Mouse (Mus musculus): ENCODE measurements at regions not wholly inside any gene's neighbourhood (a gene's known extent, or its start where the extent isn't known, plus 50 kb on each side); places are given as distances from the start of the nearest gene placed in this dataset.

DNA sequence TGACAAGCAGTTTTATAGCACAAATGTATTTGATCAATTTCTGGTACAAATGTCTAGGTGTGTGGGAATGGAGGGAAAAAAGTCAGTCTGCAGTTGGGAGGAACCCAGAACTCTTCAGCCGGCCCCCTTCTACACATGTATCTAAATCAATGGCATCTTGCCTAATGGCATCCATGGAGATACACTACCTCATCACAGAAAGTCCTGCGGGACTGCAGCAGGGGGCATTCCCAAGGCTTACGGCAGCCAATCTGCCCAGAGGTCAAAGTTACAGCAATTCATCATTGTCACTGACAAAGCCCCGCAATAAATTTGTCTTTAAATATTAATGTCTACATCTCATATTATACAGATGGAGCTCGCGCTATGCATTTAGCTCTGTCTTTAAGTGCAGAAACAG is 135.7 kb upstream of the Arhgap5 start:
- no peak for DNase-seq (ENCODE audit: extremely low spot score, low spot score)

GRCm38 (mm10) chr12:52368466-52368865 is 135.3 kb upstream of the Arhgap5 start:
- no peak for DNase-seq (ENCODE audit: extremely low spot score, low spot score)

DNA sequence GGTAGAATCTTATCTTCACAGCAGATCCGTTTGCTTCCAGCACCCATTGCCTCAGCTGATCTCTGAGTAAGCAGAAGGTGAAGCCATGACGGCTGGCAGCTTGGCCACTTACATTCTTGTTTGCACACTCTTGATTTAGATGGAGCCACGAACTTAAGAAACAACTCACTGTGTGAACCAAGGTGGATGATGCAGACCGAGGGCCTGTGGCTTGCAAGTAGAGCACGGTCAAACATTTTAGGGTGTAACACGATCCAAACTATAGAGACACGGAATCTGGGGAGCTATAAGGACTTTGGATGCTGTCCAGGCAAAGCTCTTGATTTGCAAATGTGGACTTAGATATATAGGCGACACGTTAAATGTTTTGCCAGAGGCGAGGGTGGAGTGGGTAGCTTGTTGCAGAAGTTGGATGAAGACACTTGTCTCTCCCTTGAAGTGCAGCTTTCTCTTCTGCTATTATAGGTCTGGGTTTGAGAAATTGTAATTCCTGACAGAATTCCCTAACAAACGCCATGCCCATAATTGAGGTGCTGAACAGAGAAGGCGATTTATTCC is 133.5 kb upstream of the Arhgap5 start:
- no peak for DNase-seq (ENCODE audit: extremely low spot score, low spot score)

DNA sequence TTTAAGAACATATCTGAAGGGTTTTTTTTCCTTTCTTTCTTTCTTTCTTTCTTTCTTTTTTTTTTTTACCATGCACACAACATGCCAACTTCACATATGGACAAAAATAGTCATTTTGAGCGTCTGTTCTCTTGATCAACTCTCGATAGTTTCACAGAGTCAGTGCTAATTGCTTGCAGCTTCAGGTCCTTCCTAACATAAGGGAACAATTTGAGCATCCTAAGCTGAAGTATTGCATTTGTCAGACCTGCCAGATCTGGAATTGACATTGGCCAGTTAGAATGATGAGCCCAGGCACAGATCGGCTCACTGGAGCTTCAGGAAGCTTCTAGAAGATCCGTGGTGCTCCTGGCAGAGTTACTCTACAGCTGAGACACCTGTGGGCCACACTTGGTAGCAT is 128.7 kb upstream of the Arhgap5 start:
- DNase-seq (ENCODE audit: extremely low spot score, low spot score) = no peak

GRCm38 (mm10) chr12:52376692-52377462 is 126.9 kb upstream of the Arhgap5 start:
- DNase-seq (ENCODE audit: extremely low spot score, low spot score) = no peak

DNA sequence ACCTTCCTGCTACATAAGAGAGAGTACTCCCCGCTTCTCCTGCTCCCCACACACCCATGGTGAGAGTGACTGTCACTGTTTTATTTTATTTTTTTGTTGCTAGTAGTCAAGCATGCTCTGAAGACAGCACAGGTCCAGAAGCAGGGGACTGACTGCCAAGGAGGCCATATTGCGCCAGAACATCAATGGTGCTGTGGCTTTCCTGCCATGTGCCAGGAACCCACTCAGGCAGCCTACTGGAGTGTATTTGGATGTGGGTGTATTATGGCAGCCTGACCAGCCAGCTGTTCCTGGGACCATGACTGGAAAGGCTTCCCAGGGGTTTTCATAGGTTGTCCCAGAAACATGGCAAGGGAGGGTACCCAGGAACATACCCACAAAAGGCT is 126.3 kb upstream of the Arhgap5 start:
- no peak for DNase-seq (ENCODE audit: extremely low spot score, low spot score)

- no peak for DNase-seq (ENCODE audit: extremely low spot score, low spot score)
Observed at GRCm38 (mm10) chr12:52379245-52379644, 124.5 kb upstream of the Arhgap5 start.

- DNase-seq (ENCODE audit: extremely low spot score, low spot score) = no peak
Observed at GRCm38 (mm10) chr12:52379960-52380359, 123.8 kb upstream of the Arhgap5 start.

GRCm38 (mm10) chr12:52381161-52381967 is 122.4 kb upstream of the Arhgap5 start:
- DNase-seq (ENCODE audit: extremely low spot score, low spot score) = peak; percentile 60

GRCm38 (mm10) chr12:52381968-52382325 is 121.8 kb upstream of the Arhgap5 start:
- DNase-seq (ENCODE audit: extremely low spot score, low spot score) = no peak

GRCm38 (mm10) chr12:52382832-52383580 is 120.8 kb upstream of the Arhgap5 start:
- DNase-seq (ENCODE audit: extremely low spot score, low spot score) = no peak

- DNase-seq (ENCODE audit: extremely low spot score, low spot score) = no peak
Observed at GRCm38 (mm10) chr12:52389552-52389951, 114.2 kb upstream of the Arhgap5 start.

DNA sequence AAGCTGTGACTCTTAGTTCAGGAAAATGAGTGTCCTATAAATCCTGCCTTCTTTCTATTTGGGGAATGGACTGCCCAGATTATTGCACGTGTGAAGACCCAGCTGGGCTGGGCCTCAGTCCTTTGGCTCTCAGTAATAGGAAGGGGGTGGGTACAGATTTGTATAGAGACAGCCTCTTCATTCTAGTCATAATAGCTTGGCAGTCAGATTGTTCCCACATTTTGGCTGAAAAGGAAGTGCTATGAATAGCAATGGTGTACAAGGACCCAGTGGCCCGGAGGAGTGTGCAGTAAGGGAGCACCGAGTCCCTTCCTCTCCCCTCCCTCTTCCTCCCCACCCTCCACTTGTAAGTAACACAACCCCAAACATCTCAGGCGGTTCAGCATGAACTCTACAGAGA is 113.5 kb upstream of the Arhgap5 start:
- DNase-seq (ENCODE audit: extremely low spot score, low spot score) = no peak

- no peak for DNase-seq (ENCODE audit: extremely low spot score, low spot score)
Observed at GRCm38 (mm10) chr12:52392636-52393035, 111.1 kb upstream of the Arhgap5 start.

GRCm38 (mm10) chr12:52393981-52394718 is 109.6 kb upstream of the Arhgap5 start:
- DNase-seq (ENCODE audit: extremely low spot score, low spot score) = no peak

DNA sequence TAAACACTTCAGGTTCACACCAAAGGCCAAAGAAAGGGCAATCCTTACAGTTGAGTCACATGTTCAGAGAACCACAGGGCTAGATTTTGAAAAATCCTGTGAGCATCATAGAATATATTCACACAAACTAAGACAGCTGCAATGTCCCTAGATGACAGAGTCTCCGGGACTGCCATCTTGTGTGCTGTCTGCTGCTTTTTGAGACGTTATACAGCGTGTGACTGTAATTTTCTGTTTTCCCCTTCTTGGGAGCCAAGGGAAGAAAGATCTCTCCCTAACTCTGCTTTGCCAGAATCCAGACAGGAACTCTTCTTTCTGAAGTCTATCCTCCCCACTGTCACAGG is 109.1 kb upstream of the Arhgap5 start:
- DNase-seq (ENCODE audit: extremely low spot score, low spot score) = no peak

DNA sequence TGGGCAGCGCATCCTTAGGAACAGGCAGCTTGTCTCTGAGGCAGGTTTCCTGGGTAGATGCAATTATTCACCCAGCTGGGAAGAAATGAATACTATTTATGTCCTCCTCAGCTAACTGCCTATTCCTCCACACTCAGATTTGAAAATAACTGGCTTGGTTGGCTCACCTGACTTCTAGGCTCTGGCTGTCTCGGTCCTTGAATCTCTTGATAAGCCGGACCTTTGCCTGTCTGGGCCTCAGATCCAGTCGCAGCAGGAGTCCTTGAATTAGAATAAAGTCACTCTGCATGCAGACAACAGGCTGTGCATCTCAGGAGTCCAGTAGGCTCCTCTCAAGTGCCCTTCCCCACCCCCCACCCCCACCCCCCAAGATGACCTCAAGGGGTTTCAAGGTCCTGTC is 108.7 kb upstream of the Arhgap5 start:
- no peak for DNase-seq (ENCODE audit: extremely low spot score, low spot score)

- DNase-seq (ENCODE audit: extremely low spot score, low spot score) = peak; percentile 21
Observed at GRCm38 (mm10) chr12:52396178-52396841, 107.5 kb upstream of the Arhgap5 start.

- no peak for DNase-seq (ENCODE audit: extremely low spot score, low spot score)
Observed at GRCm38 (mm10) chr12:52397718-52398510, 105.9 kb upstream of the Arhgap5 start.

GRCm38 (mm10) chr12:52398511-52398975 is 105.2 kb upstream of the Arhgap5 start:
- DNase-seq (ENCODE audit: extremely low spot score, low spot score) = no peak
